Mouse (Mus musculus) lung, postnatal 0 days (tissue): ENCODE measurements at regions not wholly inside any gene's neighbourhood (a gene's known extent, or its start where the extent isn't known, plus 50 kb on each side); places are given as distances from the start of the nearest gene placed in this dataset.

ENCODE experiments used
- ATAC-seq: fragments of 200-750 bp; cut with Nextera tagmentation; 2 replicates; pipeline ENCODE4 v1.8.0; 2017; ENCODE audit warnings: moderate library complexity
- DNase-seq: peaks from one replicate; pipeline ENCODE4 v3.0.0-alpha.2; 2016; ENCODE audit warnings: low spot score
- H3K27ac ChIP-seq: fragments of 300-500 bp; sonication (generic); 2 replicates; pipeline ENCODE4 v1.5.1; 2014; ENCODE audit warnings: antibody characterized with exemption, mild to moderate bottlenecking, low read length, mixed read lengths
- H3K27me3 ChIP-seq: fragments of 300-500 bp; sonication (generic); replicated peaks from 2 replicates; pipeline ENCODE4 v1.6.1; 2014; ENCODE audit warnings: low read length, mixed read lengths; ENCODE audit not compliant: insufficient read depth
- H3K36me3 ChIP-seq: fragments of 300-500 bp; sonication (generic); 2 replicates; pipeline ENCODE4 v1.6.1; 2014; ENCODE audit warnings: low read length, mixed read lengths; ENCODE audit not compliant: insufficient read depth
- H3K4me1 ChIP-seq: fragments of 300-500 bp; sonication (generic); 2 replicates; pipeline ENCODE4 v1.6.1; 2014; ENCODE audit warnings: antibody characterized with exemption, low read depth, low read length, mixed read lengths; ENCODE audit not compliant: insufficient read depth
- H3K4me2 ChIP-seq: fragments of 300-500 bp; sonication (generic); replicated peaks from 2 replicates; pipeline ENCODE4 v1.6.1; 2014; ENCODE audit warnings: low read depth, mild to moderate bottlenecking, low read length, moderate library complexity, mixed read lengths
- H3K4me3 ChIP-seq: fragments of 300-500 bp; sonication (generic); 2 replicates; pipeline ENCODE4 v1.5.1; 2014; ENCODE audit warnings: low read depth, low read length
- H3K9ac ChIP-seq: fragments of 300-500 bp; sonication (generic); replicated peaks from 2 replicates; pipeline ENCODE4 v1.6.1; 2014; ENCODE audit warnings: low read depth, mild to moderate bottlenecking
- H3K9me3 ChIP-seq: fragments of 300-500 bp; sonication (generic); 2 replicates; pipeline ENCODE4 v1.6.1; 2016; ENCODE audit warnings: low read length, mixed read lengths
- CTCF ChIP-seq: IDR thresholded peaks from 2 replicates; pipeline ENCODE4 v1.5.1; 2016; ENCODE audit warnings: antibody characterized with exemption, mild to moderate bottlenecking
- EP300 ChIP-seq: IDR thresholded peaks from 2 replicates; pipeline ENCODE4 v1.6.1; 2016; ENCODE audit warnings: antibody characterized with exemption, mild to moderate bottlenecking, control low read depth
- WGBS: fragments of 180-500 bp; shearing (Covaris S2); extraction: QIAGEN DNeasy Blood & Tissue Kit; methylation state at CpG from one replicate; pipeline ENCODE4 v1.1.7; 2014; 5-methylcytosine and 5-hydroxymethylcytosine counted together

DNA sequence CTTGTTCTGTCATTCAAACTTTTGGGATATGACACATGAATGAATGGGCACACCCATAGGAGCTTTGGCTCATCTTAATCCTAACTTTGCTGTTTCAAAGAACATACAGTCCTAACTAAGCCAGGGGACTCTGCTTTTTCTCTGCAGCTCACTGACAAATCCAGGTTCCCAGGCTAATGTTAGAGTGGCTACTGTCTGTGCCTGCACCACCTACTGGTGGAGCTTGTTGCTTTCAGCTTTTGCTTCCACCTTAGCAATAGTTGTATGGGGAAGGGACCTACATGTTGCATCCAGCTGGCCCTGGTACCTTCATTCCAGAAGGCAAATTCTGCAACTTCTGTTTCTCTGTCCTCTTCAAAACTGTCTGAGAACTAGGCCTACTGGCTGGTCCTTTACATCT is 566.8 kb upstream of the Castor2 start:
- no peaks in the 10 kb centered on the region for H3K27me3 ChIP-seq
- TF ChIP-seq CTCF, result peak; percentile 50
- no peak for TF ChIP-seq EP300
- H3K9ac ChIP-seq, result no peak overlapping the region
- H3K4me2 ChIP-seq, result no peak overlapping the region
- no peaks in the 10 kb centered on the region for H3K36me3 ChIP-seq
- H3K4me3 ChIP-seq, result no peak overlapping the region
- no peak for DNase-seq
- ATAC-seq, result no peak
- H3K4me1 ChIP-seq, result no peaks in the 10 kb centered on the region
- H3K27ac ChIP-seq, result no peak overlapping the region
- no peaks in the 10 kb centered on the region for H3K9me3 ChIP-seq

DNA sequence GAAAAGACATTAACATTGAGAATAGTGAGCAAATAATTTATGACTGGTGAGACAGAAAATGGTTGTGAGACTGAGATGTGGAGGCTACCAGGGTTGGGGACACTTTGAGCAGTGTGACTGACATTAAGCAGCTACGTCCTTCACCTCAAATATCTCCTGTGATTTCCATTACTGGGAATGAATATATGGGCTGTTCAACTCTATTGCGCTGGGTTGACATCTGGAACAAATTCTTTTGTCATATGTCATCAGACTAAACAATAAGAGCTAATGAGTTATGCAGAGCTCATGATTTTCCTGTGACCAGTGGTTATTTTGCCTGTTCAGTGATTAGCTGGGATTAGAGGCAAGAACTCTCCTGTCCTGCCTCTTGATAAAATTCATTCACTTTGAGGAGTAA is 593.9 kb upstream of the Castor2 start:
- no peak overlapping the region for H3K27ac ChIP-seq
- ATAC-seq (no peak), DNase-seq (no peak)
- no peaks in the 10 kb centered on the region for H3K36me3 ChIP-seq
- 63% methylated on average over 2 of the region's 2 CpGs for WGBS
- no peak overlapping the region for H3K4me2 ChIP-seq
- no peak overlapping the region for H3K9ac ChIP-seq
- no peaks in the 10 kb centered on the region for H3K9me3 ChIP-seq
- no peak for TF ChIP-seq CTCF
- TF ChIP-seq EP300, result no peak
- H3K4me1 ChIP-seq, result no peaks in the 10 kb centered on the region
- no peaks in the 10 kb centered on the region for H3K27me3 ChIP-seq
- no peak overlapping the region for H3K4me3 ChIP-seq

DNA sequence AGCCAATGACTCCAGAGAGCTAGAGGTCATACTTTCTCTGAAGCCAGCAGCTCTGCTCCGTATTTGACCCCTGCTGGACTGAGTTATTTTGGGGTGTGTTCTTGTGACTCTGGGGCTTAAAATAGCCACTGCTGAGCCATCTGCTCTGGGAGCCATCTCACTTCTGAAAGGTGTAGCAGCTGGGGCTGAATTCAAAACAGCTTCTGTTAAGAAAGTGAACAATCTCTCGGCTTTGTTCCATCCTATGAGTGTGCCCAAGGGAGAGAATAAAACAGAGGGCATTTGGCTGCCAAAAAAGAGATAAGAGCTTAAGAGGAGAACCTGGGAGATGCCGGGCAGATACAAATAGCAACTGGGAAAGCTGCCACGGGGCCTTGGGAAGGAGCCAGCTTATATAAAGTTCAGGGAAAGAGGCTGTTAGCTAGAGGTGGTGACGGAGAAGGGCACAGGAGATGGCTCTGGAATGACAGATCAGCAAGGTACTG is 611.7 kb upstream of the Castor2 start:
- ATAC-seq (peak; percentile 19; the same call in 1 of the 2 replicates), DNase-seq (peak; percentile 12)
- no peak overlapping the region for H3K9ac ChIP-seq
- H3K36me3 ChIP-seq, result no peaks in the 10 kb centered on the region
- H3K27ac ChIP-seq, result no peak overlapping the region
- H3K27me3 ChIP-seq, result no peaks in the 10 kb centered on the region
- 19% methylated on average over 5 of the region's 5 CpGs for WGBS
- H3K4me1 ChIP-seq, result no peaks in the 10 kb centered on the region
- H3K9me3 ChIP-seq, result no peaks in the 10 kb centered on the region
- no peak overlapping the region for H3K4me2 ChIP-seq
- TF ChIP-seq CTCF (no peak), EP300 (no peak)
- H3K4me3 ChIP-seq, result no peak overlapping the region

DNA sequence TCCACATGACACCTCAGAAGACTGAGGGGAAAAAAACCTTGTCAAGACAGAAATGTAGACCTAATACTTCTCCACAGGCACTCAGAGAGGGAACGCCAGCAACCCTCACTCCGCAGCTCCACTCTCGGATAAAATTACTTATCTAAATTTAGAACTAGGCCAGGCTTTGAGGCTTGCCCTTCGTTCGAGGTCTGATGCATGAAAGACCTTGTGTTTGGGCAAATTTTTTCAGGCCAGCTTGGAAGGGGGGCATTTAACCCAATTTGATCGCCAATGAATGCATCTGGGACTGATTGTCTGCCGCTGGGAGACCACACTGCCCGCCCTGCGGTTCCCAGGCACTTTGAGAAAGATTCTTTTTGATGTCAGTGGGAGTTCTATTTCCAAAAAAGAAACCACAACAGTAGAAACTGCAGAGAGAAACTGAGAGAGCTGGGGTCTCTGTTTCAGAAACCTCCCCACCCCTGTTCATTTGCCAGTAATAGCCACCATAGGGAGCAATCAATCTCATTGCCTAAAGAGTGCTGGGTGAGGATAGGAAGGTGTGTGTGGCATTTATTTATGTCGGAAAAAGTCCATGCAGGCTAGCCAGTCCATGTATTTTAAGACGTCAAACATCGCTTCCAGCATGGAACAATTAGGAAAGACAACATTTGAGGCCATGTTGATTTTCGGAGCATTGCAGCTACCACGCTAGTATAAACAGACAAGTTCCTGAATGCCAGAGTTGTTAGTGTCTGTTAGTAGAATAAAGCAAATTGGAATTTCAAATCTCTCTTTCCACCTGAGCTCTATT is 617.0 kb upstream of the Castor2 start:
- ATAC-seq, result no peak
- H3K27ac ChIP-seq, result no peak overlapping the region

DNA sequence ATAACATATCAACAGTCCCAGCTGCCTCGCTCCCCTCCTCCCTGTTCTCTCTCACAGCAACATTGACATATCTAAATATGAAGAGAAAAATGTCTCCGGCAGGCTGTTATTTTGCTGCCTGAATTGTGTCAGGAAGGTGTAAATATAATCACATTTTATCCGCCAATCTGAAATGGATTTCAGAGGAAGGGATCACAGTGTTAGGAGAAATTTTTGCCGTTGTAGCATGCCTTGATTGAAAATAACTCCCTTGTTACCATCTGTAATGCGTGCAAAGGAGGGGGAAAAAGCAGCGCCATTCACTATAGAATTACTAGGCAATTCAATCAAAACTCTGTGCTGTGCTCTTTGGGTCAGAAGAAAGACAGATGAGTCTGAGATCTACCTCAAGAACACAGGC is 620.3 kb upstream of the Castor2 start:
- Histone ChIP-seq H3K27ac (no peak overlapping the region), H3K4me1 (no peaks in the 10 kb centered on the region), H3K27me3 (no peaks in the 10 kb centered on the region), H3K9ac (no peak overlapping the region), H3K9me3 (no peaks in the 10 kb centered on the region), H3K4me2 (no peak overlapping the region), H3K4me3 (no peak overlapping the region), H3K36me3 (no peaks in the 10 kb centered on the region)
- ATAC-seq (no peak), DNase-seq (no peak)
- no peak for TF ChIP-seq CTCF
- TF ChIP-seq EP300, result no peak
- WGBS, result 85% methylated on average over 6 of the region's 6 CpGs

More for the DNA sequence above, 617.0 kb upstream of the Castor2 start:
- Histone ChIP-seq H3K9me3 (no peaks in the 10 kb centered on the region), H3K36me3 (no peaks in the 10 kb centered on the region), H3K27me3 (no peaks in the 10 kb centered on the region), H3K4me3 (no peak overlapping the region), H3K4me2 (no peak overlapping the region), H3K4me1 (no peaks in the 10 kb centered on the region), H3K9ac (no peak overlapping the region)
- TF ChIP-seq EP300, result no peak
- no peak for TF ChIP-seq CTCF
- no peak for DNase-seq
- 61% methylated on average over 14 of the region's 14 CpGs for WGBS

DNA sequence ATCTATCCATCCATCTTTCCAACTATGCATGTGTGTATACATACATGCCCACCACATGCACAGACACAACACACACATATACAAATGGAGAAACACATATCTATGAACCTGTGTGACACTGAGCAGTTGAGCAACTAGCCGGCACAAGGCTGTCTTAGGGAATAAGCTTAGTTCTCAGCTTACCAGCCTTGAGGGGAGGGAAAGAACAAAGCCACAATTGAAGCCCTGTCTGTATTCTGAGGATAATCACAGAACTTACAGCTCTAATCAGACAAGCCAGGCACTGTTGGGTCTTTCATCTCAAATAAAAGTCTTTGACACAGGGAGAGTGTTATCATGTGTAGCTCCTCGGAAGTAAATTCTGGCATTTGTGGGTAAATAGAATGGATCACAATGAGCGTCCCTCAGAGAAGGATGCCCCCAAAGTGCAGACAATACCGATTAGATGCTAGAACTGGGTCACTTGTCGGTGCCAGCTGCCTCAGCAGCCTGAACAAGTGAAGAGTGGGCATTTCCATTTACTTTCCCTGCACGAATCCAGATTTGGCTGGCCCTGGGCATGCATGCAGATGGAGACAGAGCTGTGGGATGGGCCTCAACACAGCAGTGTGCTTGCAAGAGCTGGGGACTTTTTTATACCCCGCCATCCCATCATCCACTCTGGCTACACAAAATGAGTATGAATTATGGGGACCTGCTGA is 646.0 kb upstream of the Castor2 start:
- H3K9me3 ChIP-seq, result no peaks in the 10 kb centered on the region
- H3K4me2 ChIP-seq, result no peak overlapping the region
- H3K27me3 ChIP-seq, result no peaks in the 10 kb centered on the region
- DNase-seq (no peak), ATAC-seq (no peak)
- WGBS, result 63% methylated on average over 7 of the region's 7 CpGs
- no peaks in the 10 kb centered on the region for H3K4me1 ChIP-seq
- H3K9ac ChIP-seq, result no peak overlapping the region
- no peak for TF ChIP-seq EP300
- no peak for TF ChIP-seq CTCF
- no peak overlapping the region for H3K4me3 ChIP-seq
- H3K36me3 ChIP-seq, result no peaks in the 10 kb centered on the region
- H3K27ac ChIP-seq, result no peak overlapping the region
